Mouse (Mus musculus) forebrain, embryonic 15.5 days (tissue): ENCODE data around the gene Pp2d1. TPM values are rescaled to one million over a fixed set of nuclear protein-coding genes. Genes with fewer than 3 reads are reported as not detected.
"Not testable (repeated sequence)": the region's sequence is repeated elsewhere in the genome, so short reads cannot be mapped to it uniquely, and the experiment has no call there.

Experiments used
- ATAC-seq: fragments of 200-750 bp; cut with Nextera tagmentation; replicated peaks from 2 replicates; pipeline ENCODE4 v1.8.0; 2017; ENCODE audit warnings: mild to moderate bottlenecking, moderate TSS enrichment, moderate library complexity
- H3K27ac ChIP-seq: fragments of 300-500 bp; sonication (generic); replicated peaks from 2 replicates; pipeline ENCODE4 v1.5.1; 2015; ENCODE audit warnings: mild to moderate bottlenecking, inconsistent platforms
- H3K27me3 ChIP-seq: fragments of 300-500 bp; sonication (generic); 2 replicates; pipeline ENCODE4 v1.6.1; 2015; ENCODE audit warnings: inconsistent platforms
- H3K36me3 ChIP-seq: fragments of 300-500 bp; sonication (generic); 2 replicates; pipeline ENCODE4 v1.6.1; 2015; ENCODE audit warnings: mild to moderate bottlenecking, inconsistent platforms
- H3K4me1 ChIP-seq: fragments of 300-500 bp; sonication (generic); 2 replicates; pipeline ENCODE4 v1.6.1; 2015; ENCODE audit warnings: inconsistent platforms
- H3K4me2 ChIP-seq: fragments of 300-500 bp; sonication (generic); replicated peaks from 2 replicates; pipeline ENCODE4 v1.6.1; 2015; ENCODE audit warnings: mild to moderate bottlenecking, inconsistent platforms
- H3K4me3 ChIP-seq: fragments of 300-500 bp; sonication (generic); 2 replicates; pipeline ENCODE4 v1.5.1; 2015; ENCODE audit warnings: mild to moderate bottlenecking, inconsistent platforms
- H3K9ac ChIP-seq: fragments of 300-500 bp; sonication (generic); replicated peaks from 2 replicates; pipeline ENCODE4 v1.6.1; 2015; ENCODE audit warnings: mild to moderate bottlenecking, inconsistent platforms
- H3K9me3 ChIP-seq: fragments of 300-500 bp; sonication (generic); 2 replicates; pipeline ENCODE4 v1.6.1; 2016; ENCODE audit warnings: inconsistent platforms
- WGBS: fragments of 180-500 bp; shearing (Covaris S2); methylation state at CpG from one replicate; pipeline ENCODE4 v1.1.7; 2015; ENCODE audit warnings: mixed read lengths; 5-methylcytosine and 5-hydroxymethylcytosine counted together
- polyA plus RNA-seq: library from polyadenylated mRNA; unstranded; fragments of >200 nt; fragmentation: Nextera tagmentation; extraction: Ambion mirVana; gene quantifications from 2 replicates; pipeline ENCODE4 v1.2.1, GENCODE M21; 2015

Gene Pp2d1
- 0.23 and 0.73 TPM in 2 replicates for polyA plus RNA-seq

DNA sequence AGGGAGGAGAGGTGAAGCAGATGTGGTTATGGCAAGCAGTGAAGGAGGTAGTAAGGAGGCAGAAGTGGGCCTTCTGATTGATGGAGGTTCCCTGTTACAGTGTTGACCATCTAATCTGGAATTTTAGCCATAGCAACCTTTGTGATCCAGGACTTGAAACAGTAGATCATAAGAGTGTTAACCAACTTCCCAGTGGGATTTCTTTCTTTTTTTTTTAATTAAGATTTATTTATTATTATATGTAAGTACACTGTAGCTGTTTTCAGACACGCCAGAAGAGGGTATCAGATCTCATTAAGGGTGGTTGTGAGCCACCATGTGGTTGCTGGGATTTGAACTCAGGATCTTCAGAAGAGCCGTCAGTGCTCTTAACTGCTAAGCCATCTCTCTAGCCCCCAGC, at the start of gene Pp2d1:
Pp2d1 (minus strand) TSS at position 101 of the 400 bp plus-strand sequence.
- not testable (repeated sequence) for ATAC-seq, H3K9me3 ChIP-seq, H3K9ac ChIP-seq, H3K4me3 ChIP-seq, H3K27ac ChIP-seq, H3K27me3 ChIP-seq, H3K4me1 ChIP-seq, H3K36me3 ChIP-seq, H3K4me2 ChIP-seq
- 87% methylated on average over 2 of the region's 2 CpGs for WGBS

DNA sequence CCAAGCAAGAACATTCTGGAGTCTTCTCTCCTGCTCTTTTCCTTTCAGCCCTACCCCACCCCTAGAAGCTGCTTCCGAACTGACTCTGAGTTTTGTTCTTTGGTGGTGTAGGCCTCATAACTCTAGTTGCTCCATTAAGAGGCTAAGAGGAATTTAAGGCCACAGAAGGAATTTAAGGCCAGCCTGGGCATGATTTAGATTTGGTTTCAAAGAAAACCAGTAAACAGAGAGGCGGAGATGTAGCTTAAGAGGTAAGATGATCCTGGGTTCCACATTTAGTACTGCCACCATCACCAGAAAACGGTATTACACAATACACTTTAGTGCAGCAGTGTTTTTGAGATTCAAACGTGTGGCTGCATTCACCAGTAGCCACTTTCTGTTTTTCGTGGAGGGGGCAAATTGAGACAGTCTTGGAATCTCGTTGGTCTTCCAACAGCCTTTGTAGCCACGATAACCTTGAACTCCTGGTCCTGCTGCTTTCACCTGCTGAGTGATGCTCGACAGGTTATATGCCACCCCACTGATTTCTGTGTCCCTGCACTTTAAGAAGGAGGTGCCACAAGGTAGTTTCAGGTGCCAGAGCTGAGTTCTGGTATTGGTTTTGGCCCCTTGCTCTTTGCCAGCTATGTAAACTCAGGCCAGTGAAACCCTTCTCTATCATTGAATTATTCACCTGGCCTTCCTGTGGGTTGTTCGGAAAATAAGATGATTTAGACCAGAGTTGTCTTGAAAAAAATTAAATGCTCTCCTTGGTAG, 49.0 kb upstream of the Pp2d1 start:
- Histone ChIP-seq H3K27ac (0 out of 2 replicates have a peak overlapping the region, but pooled peaks have one; percentile 20), H3K4me3 (no peak overlapping the region), H3K4me1 (peaks cover 21% of the 10 kb centered on the region), H3K4me2 (no peak overlapping the region), H3K27me3 (no peaks in the 10 kb centered on the region), H3K36me3 (no peaks in the 10 kb centered on the region), H3K9me3 (no peaks in the 10 kb centered on the region), H3K9ac (no peak overlapping the region)
- 87% methylated on average over 9 of the region's 9 CpGs for WGBS
- ATAC-seq, result no peak

DNA sequence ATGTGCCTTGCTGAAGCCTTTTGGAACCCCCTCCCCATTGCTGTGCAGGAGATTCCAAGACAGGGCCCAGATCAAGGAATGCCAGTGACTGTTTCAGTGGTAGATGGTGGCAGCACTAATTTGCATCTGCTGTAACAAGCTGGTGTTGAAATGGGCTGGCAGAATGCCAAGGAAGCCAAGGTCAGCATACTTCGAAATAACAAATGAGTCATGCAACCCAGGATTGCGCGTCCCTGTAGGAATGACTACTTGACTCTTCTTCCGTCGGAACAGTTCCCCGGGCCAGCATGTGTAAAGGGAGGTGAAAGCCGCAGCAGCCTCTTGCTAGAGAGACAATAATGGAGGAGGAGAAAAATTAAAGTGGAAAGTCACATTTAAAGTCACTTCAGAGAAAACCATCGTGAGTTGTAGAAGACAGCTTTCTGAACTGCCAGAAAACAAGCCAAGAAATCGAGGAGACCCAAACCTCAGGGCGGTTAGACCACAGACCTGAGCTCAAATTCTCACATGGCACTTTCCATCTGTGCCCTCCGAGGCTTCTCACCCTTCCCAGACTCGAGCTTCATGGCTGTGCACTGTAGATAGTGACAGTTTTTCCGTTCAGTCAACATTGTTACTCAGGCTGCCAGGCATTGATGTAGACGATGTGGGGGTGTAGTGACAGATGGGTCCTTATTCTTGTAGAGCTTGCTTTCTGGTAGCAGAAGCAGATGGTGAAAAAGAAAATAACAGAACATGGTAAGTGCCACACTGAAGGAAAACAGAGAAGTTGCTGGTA, 48.0 kb upstream of the Pp2d1 start:
- H3K4me3 ChIP-seq, result no peak overlapping the region
- peak overlapping the region; percentile 74 for H3K27ac ChIP-seq
- H3K9ac ChIP-seq, result no peak overlapping the region
- WGBS, result 34% methylated on average over 14 of the region's 14 CpGs
- no peaks in the 10 kb centered on the region for H3K27me3 ChIP-seq
- no peaks in the 10 kb centered on the region for H3K36me3 ChIP-seq
- no peaks in the 10 kb centered on the region for H3K9me3 ChIP-seq
- peak; percentile 96 for ATAC-seq
- peaks cover 21% of the 10 kb centered on the region for H3K4me1 ChIP-seq
- H3K4me2 ChIP-seq, result peak overlapping the region; percentile 4; the same call in 1 of the 2 replicates

DNA sequence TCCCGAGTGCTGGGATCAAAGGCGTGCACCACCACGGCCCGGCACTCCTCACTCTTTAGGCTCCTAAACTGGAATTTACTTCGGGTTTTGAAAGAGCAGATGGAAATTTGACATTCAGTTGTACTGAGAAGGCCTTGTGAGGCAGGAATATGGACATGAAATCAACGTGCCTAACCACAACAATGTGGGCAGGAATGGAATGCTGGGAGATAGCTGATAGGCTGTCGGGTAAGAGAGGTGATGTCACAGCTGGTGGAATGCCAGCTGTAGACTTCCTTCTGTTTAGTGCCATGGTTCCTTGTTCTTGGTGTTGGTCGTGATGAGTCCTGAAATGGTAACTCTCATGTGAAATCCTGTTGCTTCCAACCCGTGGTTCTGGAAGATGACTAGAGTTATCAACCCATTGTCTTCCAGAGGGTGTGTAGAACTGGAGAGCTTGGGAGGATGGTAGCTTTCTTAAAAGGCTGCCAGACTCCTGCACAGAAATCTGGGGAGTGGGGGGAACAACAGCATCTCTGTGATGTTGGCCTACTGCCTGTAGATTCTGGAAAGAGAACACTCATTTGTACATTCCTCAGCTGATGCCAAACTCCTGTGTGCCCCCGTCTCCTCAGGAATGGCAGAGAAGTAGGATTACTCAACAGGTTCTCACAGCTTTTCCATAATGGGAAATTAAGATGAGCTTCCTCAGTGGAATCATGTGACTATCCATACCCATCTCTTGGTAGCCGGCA, 44.8 kb upstream of the Pp2d1 start:
- H3K4me3 ChIP-seq, result no peak overlapping the region
- WGBS, result 81% methylated on average over 11 of the region's 11 CpGs
- no peak for ATAC-seq
- no peaks in the 10 kb centered on the region for H3K27me3 ChIP-seq
- H3K36me3 ChIP-seq, result no peaks in the 10 kb centered on the region
- no peaks in the 10 kb centered on the region for H3K9me3 ChIP-seq
- H3K9ac ChIP-seq, result no peak overlapping the region
- H3K4me1 ChIP-seq, result peaks cover 21% of the 10 kb centered on the region
- H3K4me2 ChIP-seq, result no peak overlapping the region
- no peak overlapping the region for H3K27ac ChIP-seq

DNA sequence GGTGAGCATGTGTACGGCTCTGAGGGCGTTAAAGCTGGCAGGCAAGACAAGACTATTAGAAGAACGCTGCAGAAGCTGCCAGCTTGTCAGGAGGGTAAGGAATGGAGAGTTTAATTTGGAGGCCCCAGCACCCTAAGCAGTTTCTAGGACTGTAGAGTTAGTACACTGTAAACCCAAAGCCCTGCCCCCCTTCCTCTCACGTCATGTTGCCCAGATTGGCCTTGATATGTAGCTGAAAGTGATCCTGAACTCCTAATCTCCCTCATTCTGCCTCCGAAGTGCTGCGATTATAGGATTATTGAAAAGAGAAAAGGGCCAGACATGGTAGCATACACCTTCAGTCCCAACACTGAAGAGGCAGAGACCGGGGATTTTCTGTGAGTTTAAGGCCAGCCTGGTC, 43.6 kb upstream of the Pp2d1 start:
- WGBS, result 81% methylated on average over 7 of the region's 7 CpGs
- Histone ChIP-seq H3K9ac (no peak overlapping the region), H3K27me3 (no peaks in the 10 kb centered on the region), H3K4me1 (peaks cover 18% of the 10 kb centered on the region), H3K36me3 (no peaks in the 10 kb centered on the region), H3K4me3 (no peak overlapping the region), H3K27ac (no peak overlapping the region), H3K4me2 (no peak overlapping the region), H3K9me3 (no peaks in the 10 kb centered on the region)
- ATAC-seq, result no peak

DNA sequence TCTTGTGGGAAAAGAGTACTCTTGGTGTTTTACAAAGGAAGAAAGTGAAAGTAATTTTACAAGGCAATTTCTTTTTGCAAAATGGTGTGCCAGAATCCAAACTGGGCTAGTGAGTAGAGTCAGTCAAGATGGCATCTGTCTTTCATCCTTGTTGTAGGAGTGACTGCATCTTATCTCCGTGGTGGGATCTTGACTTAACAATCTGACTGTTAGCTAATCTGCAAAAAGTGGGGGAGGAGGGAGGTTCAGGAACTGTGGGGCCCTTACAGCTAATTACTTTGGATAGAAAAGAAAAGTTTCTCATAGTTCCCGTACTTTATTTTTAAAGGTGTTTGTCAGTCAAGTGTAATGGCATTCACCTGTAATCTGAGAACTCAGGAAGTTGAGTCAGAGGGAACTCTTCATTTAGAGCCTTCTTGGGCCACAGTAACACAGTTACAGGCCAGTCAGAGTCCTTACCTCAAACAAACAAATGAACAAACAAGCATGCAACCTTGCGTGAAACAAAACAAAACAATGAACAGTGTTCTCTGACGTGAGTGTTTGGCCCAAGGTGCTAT, 42.9 kb upstream of the Pp2d1 start:
- H3K9ac ChIP-seq, result no peak overlapping the region
- 59% methylated on average over 4 of the region's 4 CpGs for WGBS
- H3K4me1 ChIP-seq, result peaks cover 13% of the 10 kb centered on the region
- H3K9me3 ChIP-seq, result no peaks in the 10 kb centered on the region
- H3K27me3 ChIP-seq, result no peaks in the 10 kb centered on the region
- H3K27ac ChIP-seq, result no peak overlapping the region
- ATAC-seq, result no peak
- no peak overlapping the region for H3K4me3 ChIP-seq
- no peaks in the 10 kb centered on the region for H3K36me3 ChIP-seq
- H3K4me2 ChIP-seq, result no peak overlapping the region

DNA sequence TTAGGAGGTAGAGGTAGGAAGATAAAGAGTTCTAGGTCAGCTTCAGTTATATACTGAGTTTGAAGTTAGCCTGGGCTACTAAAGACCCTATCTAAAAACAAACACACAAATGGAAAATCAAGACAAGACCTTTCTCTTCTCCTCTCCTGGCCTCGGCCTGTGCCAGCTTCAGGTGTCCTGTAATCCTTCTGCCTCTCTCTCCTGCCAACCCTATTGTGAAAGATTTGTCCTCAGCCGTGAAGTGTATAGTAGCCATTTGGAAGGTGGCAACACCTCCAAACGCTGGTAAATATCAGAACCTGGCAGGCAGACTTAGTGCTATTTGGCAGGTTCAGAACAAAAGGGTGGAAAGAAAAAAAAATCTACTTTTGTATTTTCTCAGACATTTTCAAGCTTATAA, 41.0 kb upstream of the Pp2d1 start:
- Histone ChIP-seq H3K9ac (no peak overlapping the region), H3K9me3 (no peaks in the 10 kb centered on the region), H3K27me3 (no peaks in the 10 kb centered on the region), H3K36me3 (no peaks in the 10 kb centered on the region), H3K4me1 (no peaks in the 10 kb centered on the region; the same call in 1 of the 2 replicates), H3K4me3 (no peak overlapping the region), H3K4me2 (no peak overlapping the region), H3K27ac (no peak overlapping the region)
- ATAC-seq, result no peak
- 57% methylated on average over 3 of the region's 3 CpGs for WGBS

DNA sequence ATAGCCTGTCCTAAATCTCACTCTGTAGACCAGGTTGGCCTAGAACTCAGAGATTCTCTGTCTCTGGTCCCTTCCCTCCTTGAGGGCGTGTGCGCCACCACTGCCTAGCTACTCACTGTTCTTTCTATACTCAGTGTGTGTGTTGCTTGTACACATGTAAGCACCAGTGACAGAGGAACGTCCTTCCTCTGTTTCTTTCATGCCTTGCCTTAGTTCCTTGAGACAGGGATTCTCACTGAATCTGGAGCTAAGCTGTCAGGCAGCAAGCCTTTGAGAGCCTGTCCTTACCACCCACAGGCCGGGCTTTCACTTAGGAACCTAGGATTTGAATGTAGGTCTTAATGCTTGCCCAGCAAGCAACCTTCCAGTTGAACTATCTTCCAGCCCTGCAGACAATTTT, 40.4 kb upstream of the Pp2d1 start:
- H3K9me3 ChIP-seq, result no peaks in the 10 kb centered on the region
- 45% methylated on average over 4 of the region's 4 CpGs for WGBS
- no peaks in the 10 kb centered on the region; the same call in 1 of the 2 replicates for H3K4me1 ChIP-seq
- no peak for ATAC-seq
- H3K4me3 ChIP-seq, result no peak overlapping the region
- no peak overlapping the region for H3K9ac ChIP-seq
- H3K27me3 ChIP-seq, result no peaks in the 10 kb centered on the region
- no peaks in the 10 kb centered on the region for H3K36me3 ChIP-seq
- H3K27ac ChIP-seq, result no peak overlapping the region
- H3K4me2 ChIP-seq, result no peak overlapping the region

DNA sequence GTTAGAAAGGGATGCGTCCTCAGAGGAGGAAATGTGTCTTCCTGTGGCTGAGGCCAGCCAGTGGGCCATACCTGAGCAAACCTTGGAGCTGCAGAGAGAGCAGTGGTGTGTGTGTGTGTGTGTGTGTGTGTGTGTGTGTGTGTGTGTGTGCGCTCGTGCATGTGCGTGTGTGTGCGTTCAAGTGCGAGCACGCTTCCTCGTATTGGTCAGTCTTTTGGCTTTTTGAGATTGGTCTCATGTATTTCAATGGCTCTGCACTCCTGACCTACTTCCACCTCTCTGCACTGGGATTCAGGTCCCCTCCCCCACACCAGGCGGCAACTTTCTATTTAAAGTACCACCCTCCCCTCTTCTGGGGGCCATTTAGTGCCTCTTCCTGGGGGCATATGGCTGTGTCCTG, 39.5 kb upstream of the Pp2d1 start:
- H3K27ac ChIP-seq, result no peak overlapping the region
- no peak overlapping the region for H3K4me3 ChIP-seq
- WGBS, result 70% methylated on average over 9 of the region's 9 CpGs
- H3K36me3 ChIP-seq, result no peaks in the 10 kb centered on the region
- no peaks in the 10 kb centered on the region for H3K9me3 ChIP-seq
- H3K4me2 ChIP-seq, result no peak overlapping the region
- H3K9ac ChIP-seq, result no peak overlapping the region
- no peaks in the 10 kb centered on the region for H3K27me3 ChIP-seq
- no peaks in the 10 kb centered on the region; the same call in 1 of the 2 replicates for H3K4me1 ChIP-seq
- ATAC-seq, result no peak

DNA sequence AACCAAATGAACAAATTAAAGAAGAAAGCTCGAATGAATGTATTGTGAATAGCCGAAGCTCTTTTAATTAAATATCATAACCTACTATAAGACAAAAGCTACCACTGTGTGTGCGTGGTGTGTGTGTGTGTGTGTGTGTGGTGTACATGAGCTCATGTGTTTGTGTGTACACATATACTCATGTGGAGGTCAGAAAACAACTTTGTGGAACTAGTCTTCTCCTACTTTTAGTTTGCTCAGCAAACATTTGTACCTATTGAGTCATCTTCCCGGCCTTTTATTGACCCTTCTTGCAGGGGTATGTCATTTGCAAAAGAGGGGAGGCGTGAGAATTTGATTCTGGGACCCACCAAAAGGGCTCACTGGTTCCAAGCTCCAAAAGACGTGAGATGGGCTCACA, 39.0 kb upstream of the Pp2d1 start:
- H3K4me1 ChIP-seq, result no peaks in the 10 kb centered on the region; the same call in 1 of the 2 replicates
- 83% methylated on average over 6 of the region's 6 CpGs for WGBS
- no peaks in the 10 kb centered on the region for H3K27me3 ChIP-seq

DNA sequence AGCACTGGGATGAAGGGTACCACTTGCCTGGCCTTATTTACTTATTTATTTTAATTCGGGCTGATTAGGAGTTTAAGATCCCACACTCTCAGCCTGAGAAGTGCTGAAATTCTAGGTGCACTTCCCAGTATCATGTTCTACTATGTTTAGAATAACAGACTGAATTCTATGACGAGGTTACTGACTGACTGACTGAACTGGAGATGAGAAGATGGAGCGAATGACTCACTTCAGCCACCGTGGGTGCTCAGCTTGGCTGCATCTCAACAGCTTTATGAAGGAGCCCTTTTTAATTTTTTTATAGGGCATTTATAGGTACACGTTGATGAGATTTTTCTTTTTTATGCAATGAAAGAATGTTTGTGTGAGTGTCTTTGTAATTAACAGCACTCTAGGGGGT, 38.5 kb upstream of the Pp2d1 start:
- Histone ChIP-seq H3K36me3 (no peaks in the 10 kb centered on the region), H3K9me3 (no peaks in the 10 kb centered on the region), H3K9ac (no peak overlapping the region), H3K4me1 (no peaks in the 10 kb centered on the region; the same call in 1 of the 2 replicates), H3K4me2 (no peak overlapping the region), H3K27me3 (no peaks in the 10 kb centered on the region), H3K27ac (no peak overlapping the region), H3K4me3 (no peak overlapping the region)
- WGBS, result 76% methylated on average over 5 of the region's 5 CpGs
- no peak for ATAC-seq

More for the DNA sequence above, 39.0 kb upstream of the Pp2d1 start:
- Histone ChIP-seq H3K36me3 (no peaks in the 10 kb centered on the region), H3K27ac (no peak overlapping the region), H3K4me3 (no peak overlapping the region), H3K9ac (no peak overlapping the region), H3K4me2 (no peak overlapping the region), H3K9me3 (no peaks in the 10 kb centered on the region)
- no peak for ATAC-seq

DNA sequence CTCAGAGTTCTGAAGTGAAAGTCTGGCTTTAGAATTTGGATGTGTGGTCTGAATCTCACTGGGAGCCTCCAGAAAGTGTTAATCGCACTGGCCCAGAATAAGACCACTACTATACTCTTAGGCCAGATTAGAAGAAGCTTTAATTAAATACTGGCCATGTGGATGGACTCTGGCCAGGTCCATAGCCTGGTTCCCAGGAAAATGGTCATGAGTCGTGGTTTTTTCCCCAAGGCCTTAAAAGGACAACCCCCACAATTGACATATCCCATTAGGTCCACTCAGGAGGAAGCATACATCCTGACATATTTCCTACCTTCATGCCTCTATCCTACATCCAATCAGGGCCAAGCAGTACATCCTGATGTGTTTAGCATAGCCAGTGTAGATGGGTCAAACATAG, 37.9 kb upstream of the Pp2d1 start:
- H3K36me3 ChIP-seq, result no peaks in the 10 kb centered on the region
- no peak for ATAC-seq
- no peak overlapping the region for H3K4me3 ChIP-seq
- no peaks in the 10 kb centered on the region for H3K9me3 ChIP-seq
- no peaks in the 10 kb centered on the region for H3K27me3 ChIP-seq
- WGBS, result 87% methylated on average over 2 of the region's 2 CpGs
- no peak overlapping the region for H3K4me2 ChIP-seq
- no peaks in the 10 kb centered on the region for H3K4me1 ChIP-seq
- H3K9ac ChIP-seq, result no peak overlapping the region
- H3K27ac ChIP-seq, result no peak overlapping the region
